Mouse (Mus musculus) midbrain, embryonic 12.5 days (tissue): ENCODE results near the gene Mapk12. TPM values are rescaled to one million over a fixed set of nuclear protein-coding genes. Genes with fewer than 3 reads are reported as not detected.

ENCODE experiments used
- ATAC-seq: fragments of 200-750 bp; cut with Nextera tagmentation; 2 replicates; pipeline ENCODE4 v1.8.0; 2017; ENCODE audit warnings: low read depth, moderate TSS enrichment, moderate library complexity; ENCODE audit not compliant: low FRiP score
- H3K27ac ChIP-seq: fragments of 300-500 bp; sonication (generic); replicated peaks from 2 replicates; pipeline ENCODE4 v1.5.1; 2016; ENCODE audit warnings: mild to moderate bottlenecking
- H3K27me3 ChIP-seq: fragments of 300-500 bp; sonication (generic); 2 replicates; pipeline ENCODE4 v1.6.1; 2016; ENCODE audit warnings: mild to moderate bottlenecking
- H3K36me3 ChIP-seq: fragments of 300-500 bp; sonication (generic); 2 replicates; pipeline ENCODE4 v1.6.1; 2016
- H3K4me1 ChIP-seq: fragments of 300-500 bp; sonication (generic); 2 replicates; pipeline ENCODE4 v1.6.1; 2016
- H3K4me2 ChIP-seq: fragments of 300-500 bp; sonication (generic); replicated peaks from 2 replicates; pipeline ENCODE4 v1.6.1; 2016; ENCODE audit warnings: mild to moderate bottlenecking, moderate library complexity
- H3K4me3 ChIP-seq: fragments of 300-500 bp; sonication (generic); 2 replicates; pipeline ENCODE4 v1.5.1; 2016; ENCODE audit warnings: mild to moderate bottlenecking
- H3K9ac ChIP-seq: fragments of 300-500 bp; sonication (generic); replicated peaks from 2 replicates; pipeline ENCODE4 v1.6.1; 2016; ENCODE audit warnings: mild to moderate bottlenecking, moderate library complexity
- H3K9me3 ChIP-seq: fragments of 300-500 bp; sonication (generic); 2 replicates; pipeline ENCODE4 v1.6.1; 2016; ENCODE audit warnings: mild to moderate bottlenecking
- WGBS: fragments of 180-500 bp; shearing (Covaris S2); methylation state at CpG from one replicate; pipeline ENCODE4 v1.1.7; 2016; 5-methylcytosine and 5-hydroxymethylcytosine counted together
- polyA plus RNA-seq: library from polyadenylated mRNA; unstranded; fragments of >200 nt; fragmentation: Nextera tagmentation; extraction: Ambion mirVana; gene quantifications from 2 replicates; pipeline ENCODE4 v1.2.1, GENCODE M21; 2016

Mapk12 gene
- polyA plus RNA-seq, 1 experiment from 2014 or later, result 14.5 TPM

GRCm38 (mm10) chr15:89169431-89169830, 28.9 kb upstream of the Mapk12 start:
- 8% methylated on average over 10 of the region's 10 CpGs for WGBS

DNA sequence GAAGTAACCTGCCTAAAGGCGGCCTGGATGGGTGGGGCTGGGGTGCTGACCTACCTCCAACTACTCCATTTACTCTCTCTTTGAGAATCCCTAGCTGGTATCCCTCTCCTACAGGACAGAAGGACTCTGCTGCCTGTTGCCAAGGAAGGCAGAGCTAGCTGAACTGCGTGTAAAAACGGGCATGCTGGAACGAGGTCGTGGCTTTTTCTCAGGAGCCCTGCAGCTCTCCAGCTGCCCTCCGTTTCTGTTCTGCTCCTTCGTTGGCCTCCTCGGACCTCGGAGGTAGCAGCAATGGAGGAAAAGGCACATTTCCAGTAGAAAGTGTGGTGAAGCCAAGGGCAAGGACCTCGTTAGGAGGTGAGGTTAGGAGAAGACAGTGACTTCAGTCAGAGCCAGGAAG, 28.4 kb upstream of the Mapk12 start:
- peaks cover 64% of the 10 kb centered on the region for H3K36me3 ChIP-seq
- H3K27ac ChIP-seq, result peak overlapping the region; percentile 65
- H3K9ac ChIP-seq, result no peak overlapping the region
- no peak overlapping the region for H3K4me3 ChIP-seq
- ATAC-seq, result no peak
- H3K4me1 ChIP-seq, result peaks cover 45% of the 10 kb centered on the region
- WGBS, result 66% methylated on average over 10 of the region's 10 CpGs
- H3K27me3 ChIP-seq, result no peaks in the 10 kb centered on the region
- H3K9me3 ChIP-seq, result no peaks in the 10 kb centered on the region
- H3K4me2 ChIP-seq, result 0 out of 2 replicates have a peak overlapping the region, but pooled peaks have one; percentile 19

More at GRCm38 (mm10) chr15:89169431-89169830, 28.9 kb upstream of the Mapk12 start:
- H3K27ac ChIP-seq, result peak overlapping the region; percentile 65
- peak overlapping the region; percentile 24; the same call in 1 of the 2 replicates for H3K9ac ChIP-seq
- H3K4me3 ChIP-seq, result no peak overlapping the region
- H3K36me3 ChIP-seq, result peaks cover 58% of the 10 kb centered on the region
- H3K27me3 ChIP-seq, result 0 out of 2 replicates have a peak, but pooled peaks cover 3% of the 10 kb centered on the region
- no peaks in the 10 kb centered on the region for H3K9me3 ChIP-seq
- peak overlapping the region; percentile 19; the same call in 1 of the 2 replicates for H3K4me2 ChIP-seq
- H3K4me1 ChIP-seq, result peaks cover 50% of the 10 kb centered on the region
- 0 out of 2 replicates have a peak, but pooled peaks have one; percentile 20 for ATAC-seq

- no peak overlapping the region for H3K4me3 ChIP-seq
- ATAC-seq, result no peak
- H3K36me3 ChIP-seq, result peaks cover 98% of the 10 kb centered on the region
- H3K4me1 ChIP-seq, result peaks cover 17% of the 10 kb centered on the region
- H3K9me3 ChIP-seq, result no peaks in the 10 kb centered on the region
- no peak overlapping the region for H3K27ac ChIP-seq
- WGBS, result 95% methylated on average over 12 of the region's 12 CpGs
- H3K27me3 ChIP-seq, result no peaks in the 10 kb centered on the region
- H3K4me2 ChIP-seq, result no peak overlapping the region
- no peak overlapping the region for H3K9ac ChIP-seq
Measured at GRCm38 (mm10) chr15:89165478-89165877, 25.0 kb upstream of the Mapk12 start.

DNA sequence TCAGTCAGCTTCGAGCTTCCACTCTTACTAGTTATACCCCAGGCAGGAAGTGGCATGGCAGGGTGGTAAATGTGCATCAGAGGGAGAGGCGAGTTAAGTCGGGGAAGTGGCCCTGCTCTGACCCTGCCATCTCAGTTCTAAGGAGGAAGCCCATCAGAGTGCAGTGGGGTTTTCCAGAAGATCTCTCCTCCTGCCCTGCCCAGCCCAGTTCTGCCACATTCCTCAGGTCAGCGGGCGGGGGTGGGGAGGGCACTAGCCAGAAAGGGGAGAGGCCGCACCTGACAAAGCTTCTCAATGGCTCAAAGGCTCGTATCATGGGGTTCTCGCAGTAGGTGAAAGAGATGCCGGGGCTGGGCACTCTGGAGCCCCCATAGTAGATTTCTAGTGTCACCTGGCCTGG, 20.9 kb upstream of the Mapk12 start:
- Histone ChIP-seq H3K27me3 (no peaks in the 10 kb centered on the region), H3K4me1 (no peaks in the 10 kb centered on the region), H3K9me3 (no peaks in the 10 kb centered on the region), H3K4me3 (no peak overlapping the region), H3K27ac (no peak overlapping the region), H3K4me2 (no peak overlapping the region), H3K36me3 (peaks cover 100% of the 10 kb centered on the region), H3K9ac (no peak overlapping the region)
- WGBS, result 88% methylated on average over 9 of the region's 9 CpGs
- ATAC-seq, result no peak

DNA sequence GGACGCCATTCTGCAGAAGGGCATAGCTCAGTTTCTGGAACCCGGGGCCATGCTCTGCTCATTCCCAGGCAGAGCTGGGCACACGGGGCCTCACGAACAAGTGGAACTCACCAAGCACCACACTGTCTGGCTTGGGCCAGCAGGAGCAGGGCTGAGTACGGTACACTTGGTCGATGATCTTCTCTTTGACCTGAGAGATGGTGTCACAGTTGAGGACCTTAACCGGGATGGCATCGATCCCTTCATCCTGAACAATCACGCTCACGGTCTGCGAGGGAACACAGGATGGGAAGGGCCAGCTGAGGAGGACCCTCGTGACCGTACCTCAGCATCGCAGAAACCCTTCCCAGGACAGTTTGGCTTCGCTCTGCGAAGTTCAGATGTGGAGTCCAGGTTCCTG, 18.0 kb upstream of the Mapk12 start:
- H3K36me3 ChIP-seq, result peaks cover 99% of the 10 kb centered on the region
- no peak overlapping the region for H3K9ac ChIP-seq

GRCm38 (mm10) chr15:89157954-89158353, 17.5 kb upstream of the Mapk12 start:
- no peaks in the 10 kb centered on the region for H3K27me3 ChIP-seq
- peak; percentile 39; the same call in 1 of the 2 replicates for ATAC-seq
- H3K9ac ChIP-seq, result no peak overlapping the region
- no peak overlapping the region for H3K4me2 ChIP-seq
- 75% methylated on average over 7 of the region's 7 CpGs for WGBS
- no peaks in the 10 kb centered on the region for H3K9me3 ChIP-seq
- no peak overlapping the region for H3K4me3 ChIP-seq
- no peaks in the 10 kb centered on the region; the same call in 1 of the 2 replicates for H3K4me1 ChIP-seq
- no peak overlapping the region for H3K27ac ChIP-seq
- peaks cover 93% of the 10 kb centered on the region for H3K36me3 ChIP-seq

More for the DNA sequence above, 18.0 kb upstream of the Mapk12 start:
- Histone ChIP-seq H3K27me3 (no peaks in the 10 kb centered on the region), H3K4me1 (no peaks in the 10 kb centered on the region), H3K27ac (no peak overlapping the region), H3K4me3 (no peak overlapping the region), H3K9me3 (no peaks in the 10 kb centered on the region), H3K4me2 (no peak overlapping the region)
- WGBS, result 95% methylated on average over 16 of the region's 16 CpGs
- no peak for ATAC-seq

- H3K27me3 ChIP-seq, result peaks cover 10% of the 10 kb centered on the region; the same call in 1 of the 2 replicates
- peaks cover 37% of the 10 kb centered on the region for H3K36me3 ChIP-seq
- H3K9ac ChIP-seq, result peak overlapping the region; percentile 4; the same call in 1 of the 2 replicates
- no peaks in the 10 kb centered on the region for H3K9me3 ChIP-seq
- no peak overlapping the region for H3K4me3 ChIP-seq
- H3K27ac ChIP-seq, result peak overlapping the region; percentile 73
- H3K4me1 ChIP-seq, result peaks cover 34% of the 10 kb centered on the region
- peak; percentile 68 for ATAC-seq
- H3K4me2 ChIP-seq, result peak overlapping the region; percentile 29
Measured at GRCm38 (mm10) chr15:89152312-89152711, 11.8 kb upstream of the Mapk12 start.

- peak overlapping the region; percentile 82 for H3K4me3 ChIP-seq
- no peaks in the 10 kb centered on the region for H3K9me3 ChIP-seq
- WGBS, result 1% methylated on average over 13 of the region's 13 CpGs
- H3K27me3 ChIP-seq, result peaks cover 12% of the 10 kb centered on the region
- peak overlapping the region; percentile 90 for H3K27ac ChIP-seq
- ATAC-seq, result 0 out of 2 replicates have a peak, but pooled peaks have one; percentile 3
- H3K4me1 ChIP-seq, result peaks cover 48% of the 10 kb centered on the region
- H3K4me2 ChIP-seq, result peak overlapping the region; percentile 78
- peak overlapping the region; percentile 95 for H3K9ac ChIP-seq
- H3K36me3 ChIP-seq, result peaks cover 27% of the 10 kb centered on the region
Measured at GRCm38 (mm10) chr15:89150041-89150390, 9.5 kb upstream of the Mapk12 start.

GRCm38 (mm10) chr15:89149271-89150040, 9.0 kb upstream of the Mapk12 start, which contains the start of gene Mapk11:
Mapk11 (minus strand) TSS chr15:89149628.
- H3K4me3 ChIP-seq, result peak within 1 kb of the TSS; percentile 82
- peak within 1 kb of the TSS; percentile 90 for H3K27ac ChIP-seq
- H3K4me2 ChIP-seq, result peak within 1 kb of the TSS; percentile 78
- H3K9ac ChIP-seq, result peak within 1 kb of the TSS; percentile 95
- peaks cover 12% of the 10 kb centered on the region for H3K27me3 ChIP-seq
- under 1% methylated on average over 51 of the region's 61 CpGs for WGBS
- peaks cover 48% of the 10 kb centered on the region for H3K4me1 ChIP-seq
- peak; percentile 70 for ATAC-seq
- H3K9me3 ChIP-seq, result no peaks in the 10 kb centered on the region
- peaks cover 27% of the 10 kb centered on the region for H3K36me3 ChIP-seq

DNA sequence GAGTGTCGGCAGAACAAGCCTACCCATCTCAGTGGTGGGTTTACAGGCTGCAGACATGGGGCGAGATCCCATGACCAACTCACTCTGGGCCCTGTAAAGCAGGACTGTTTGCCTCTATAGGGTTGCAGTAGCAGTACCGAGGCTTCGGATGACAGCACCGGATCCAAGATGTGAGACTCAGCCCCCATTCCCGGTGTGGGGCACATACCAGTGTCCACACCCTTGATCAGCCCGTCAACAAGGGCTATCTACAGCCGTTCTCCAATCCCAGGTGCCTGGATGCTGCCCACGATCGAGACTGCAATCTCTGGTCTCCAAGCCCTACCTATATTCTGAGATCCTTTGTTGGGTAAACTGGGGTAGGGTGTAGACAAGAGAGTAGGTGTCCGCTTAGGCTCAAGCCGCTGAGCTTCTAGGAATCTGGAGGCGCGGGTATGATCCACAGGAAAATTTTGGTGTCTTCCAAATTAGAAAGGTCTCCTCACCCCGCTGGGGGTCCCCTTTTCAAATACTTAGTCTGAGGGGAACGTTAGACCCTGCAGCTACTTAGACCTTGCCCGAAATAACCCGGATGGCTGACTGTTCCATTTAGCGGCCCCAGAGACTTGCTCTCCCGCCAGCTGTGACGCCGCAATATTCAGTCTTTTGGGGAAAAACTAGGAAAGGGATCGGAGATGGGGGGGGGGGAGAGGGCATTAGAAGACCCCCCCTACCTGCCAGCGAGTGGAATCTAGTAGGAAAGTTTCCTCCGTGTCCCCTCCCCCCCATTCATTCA, 8.2 kb upstream of the Mapk12 start:
- WGBS, result 4% methylated on average over 25 of the region's 25 CpGs
- Histone ChIP-seq H3K27me3 (peaks cover 12% of the 10 kb centered on the region), H3K4me1 (peaks cover 48% of the 10 kb centered on the region), H3K4me2 (peak overlapping the region; percentile 78), H3K27ac (peak overlapping the region; percentile 90), H3K36me3 (peaks cover 27% of the 10 kb centered on the region), H3K9ac (peak overlapping the region; percentile 95), H3K9me3 (no peaks in the 10 kb centered on the region), H3K4me3 (peak overlapping the region; percentile 82)
- ATAC-seq, result no peak

DNA sequence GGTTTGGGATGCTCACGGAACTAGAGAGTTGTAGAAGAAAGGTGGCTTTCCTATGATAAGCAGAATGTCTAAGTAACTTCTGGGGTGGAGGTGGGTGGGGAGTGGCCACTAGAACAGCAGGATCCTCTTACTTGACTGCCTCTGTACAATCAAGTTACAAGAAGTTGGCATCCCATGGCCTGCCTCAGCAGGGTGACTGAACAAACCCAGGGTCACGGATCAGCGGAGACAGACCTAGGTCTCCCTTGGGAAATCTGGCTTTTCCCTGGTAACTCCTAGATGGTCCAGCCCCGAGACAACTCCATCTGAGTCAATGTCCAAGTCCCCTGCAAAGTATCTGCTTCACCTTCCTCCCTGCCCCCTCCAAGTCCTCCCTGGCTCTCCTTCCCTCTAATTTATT, 7.4 kb upstream of the Mapk12 start:
- peak overlapping the region; percentile 78 for H3K4me2 ChIP-seq
- peaks cover 48% of the 10 kb centered on the region for H3K4me1 ChIP-seq
- 33% methylated on average over 4 of the region's 4 CpGs for WGBS
- peaks cover 34% of the 10 kb centered on the region for H3K36me3 ChIP-seq
- peak overlapping the region; percentile 95; the same call in 1 of the 2 replicates for H3K9ac ChIP-seq
- no peak overlapping the region for H3K27ac ChIP-seq
- no peaks in the 10 kb centered on the region for H3K9me3 ChIP-seq
- peaks cover 12% of the 10 kb centered on the region for H3K27me3 ChIP-seq
- no peak for ATAC-seq
- peak overlapping the region; percentile 82 for H3K4me3 ChIP-seq

- WGBS, result 18% methylated on average over 10 of the region's 10 CpGs
Measured at GRCm38 (mm10) chr15:89147456-89147855, 7.0 kb upstream of the Mapk12 start.

More at GRCm38 (mm10) chr15:89147456-89147855, 7.0 kb upstream of the Mapk12 start:
- no peak for ATAC-seq
- Histone ChIP-seq H3K4me2 (peak overlapping the region; percentile 78), H3K27me3 (peaks cover 15% of the 10 kb centered on the region), H3K9me3 (no peaks in the 10 kb centered on the region), H3K4me3 (peak overlapping the region; percentile 82), H3K4me1 (peaks cover 43% of the 10 kb centered on the region), H3K9ac (peak overlapping the region; percentile 66; the same call in 1 of the 2 replicates), H3K27ac (no peak overlapping the region), H3K36me3 (peaks cover 38% of the 10 kb centered on the region)
